Mouse (Mus musculus) G1E (cell line): ENCODE measurements around the gene Grk2.

Experiments
- CTCF ChIP-seq: IDR thresholded peaks from 2 replicates; pipeline ENCODE4 v1.5.1; 2012; ENCODE audit warnings: low read depth, low read length, inconsistent platforms, mixed read lengths
- GATA1 ChIP-seq: IDR thresholded peaks from 2 replicates; pipeline ENCODE4 v1.6.1; 2012; ENCODE audit warnings: borderline replicate concordance, low read length, inconsistent platforms, mixed read lengths
- GATA2 ChIP-seq: IDR thresholded peaks from 2 replicates; pipeline ENCODE4 v1.6.1; 2012; ENCODE audit warnings: low read depth, low read length, inconsistent platforms, borderline replicate concordance

GRCm38 (mm10) chr19:4290749-4291148 is 15.3 kb downstream of the Grk2 start:
- TF ChIP-seq CTCF, result no peak
- TF ChIP-seq GATA1, result no peak
- TF ChIP-seq GATA2, result no peak
